Mouse (Mus musculus) heart, postnatal 10 days (tissue): ENCODE results near the gene Gm6812. TPM values are rescaled to one million over a fixed set of nuclear protein-coding genes. Genes with fewer than 3 reads are reported as not detected.
"Not testable (repeated sequence)": the region's sequence is repeated elsewhere in the genome, so short reads cannot be mapped to it uniquely, and the experiment has no call there.

Experiments used
- DNase-seq, 2 experiments: peaks; one replicate each; pipeline ENCODE4 v3.0.0; 2021
- intact Hi-C: fragments of 180-260 bp; cut with DNase I; formaldehyde crosslinking; loops from one replicate; pipeline ENCODE4 v1.15.1; 2025
- total RNA-seq, 2 experiments: library from RNA; stranded (reverse); gene quantifications; 2 replicates each; pipeline ENCODE4 v1.2.3; 2021

Gm6812 gene
- total RNA-seq = not detected

- intact Hi-C loops = not testable (repeated sequence)
These were observed at the start of gene Gm6812 for GRCm38 (mm10) chrX:68892953-68893352. Gm6812 (minus strand) TSS chrX:68893053.

GRCm38 (mm10) chrX:68865145-68865544 lies 27.7 kb downstream of the Gm6812 start:
- no peak for DNase-seq
- intact Hi-C loops = no loop called here

More at GRCm38 (mm10) chrX:68892953-68893352, at the start of gene Gm6812:
- DNase-seq = not testable (repeated sequence)

Other genes with a start within 250 kb of the Gm6812 start
- gene Fmr1, start 214.5 kb downstream of the Gm6812 start, total RNA-seq = 10 to 100 TPM; 26.2 TPM
- gene Fmr1nb, start 131.2 kb downstream of the Gm6812 start, total RNA-seq = 1 to 10 TPM; 1.7 to 2.7 TPM
- 1 to 10 TPM; 1.5 to 1.6 TPM for gene Gm14698, start 72.0 kb downstream of the Gm6812 start, total RNA-seq